Mouse (Mus musculus) neural tube, embryonic 13.5 days (tissue): ENCODE measurements around the gene Svbp. TPM values are rescaled to one million over a fixed set of nuclear protein-coding genes. Genes with fewer than 3 reads are reported as not detected.

Experiments
- ATAC-seq: fragments of 200-750 bp; cut with Nextera tagmentation; 2 replicates; pipeline ENCODE4 v1.8.0; 2017; ENCODE audit warnings: low read depth, mild to moderate bottlenecking, moderate TSS enrichment, moderate library complexity
- H3K27ac ChIP-seq: fragments of 300-500 bp; sonication (generic); replicated peaks from 2 replicates; pipeline ENCODE4 v1.5.1; 2015; ENCODE audit warnings: moderate library complexity, mild to moderate bottlenecking, inconsistent platforms
- H3K27me3 ChIP-seq: fragments of 300-500 bp; sonication (generic); 2 replicates; pipeline ENCODE4 v1.6.1; 2015; ENCODE audit warnings: mild to moderate bottlenecking, inconsistent platforms
- H3K36me3 ChIP-seq: fragments of 300-500 bp; sonication (generic); 2 replicates; pipeline ENCODE4 v1.6.1; 2015; ENCODE audit warnings: mild to moderate bottlenecking, inconsistent platforms
- H3K4me1 ChIP-seq: fragments of 300-500 bp; sonication (generic); replicated peaks from 2 replicates; pipeline ENCODE4 v1.6.1; 2015; ENCODE audit warnings: inconsistent platforms
- H3K4me2 ChIP-seq: fragments of 300-500 bp; sonication (generic); 2 replicates; pipeline ENCODE4 v1.6.1; 2015; ENCODE audit warnings: inconsistent platforms, mild to moderate bottlenecking, moderate library complexity
- H3K4me3 ChIP-seq: fragments of 300-500 bp; sonication (generic); 2 replicates; pipeline ENCODE4 v1.5.1; 2015; ENCODE audit warnings: mild to moderate bottlenecking, inconsistent platforms
- H3K9ac ChIP-seq: fragments of 300-500 bp; sonication (generic); 2 replicates; pipeline ENCODE4 v1.6.1; 2015; ENCODE audit warnings: moderate library complexity, mild to moderate bottlenecking, inconsistent platforms
- H3K9me3 ChIP-seq: fragments of 300-500 bp; sonication (generic); 2 replicates; pipeline ENCODE4 v1.6.1; 2016; ENCODE audit warnings: inconsistent platforms
- WGBS: fragments of 180-500 bp; shearing (Covaris S2); methylation state at CpG from one replicate; pipeline ENCODE4 v1.1.7; 2015; 5-methylcytosine and 5-hydroxymethylcytosine counted together
- polyA plus RNA-seq: library from polyadenylated mRNA; unstranded; fragments of >200 nt; fragmentation: Nextera tagmentation; extraction: Ambion mirVana; gene quantifications from 2 replicates; pipeline ENCODE4 v1.2.1, GENCODE M21; 2015

Gene Svbp
- 239 and 246 TPM in 2 replicates for polyA plus RNA-seq

- Histone ChIP-seq H3K4me2 (peak within 1 kb of the TSS; percentile 70), H3K9ac (peak within 1 kb of the TSS; percentile 81), H3K9me3 (no peaks in the 10 kb centered on the region), H3K27me3 (no peaks in the 10 kb centered on the region), H3K4me1 (peaks cover 31% of the 10 kb centered on the region), H3K36me3 (peaks cover 11% of the 10 kb centered on the region; the same call in 1 of the 2 replicates), H3K27ac (peak within 1 kb of the TSS; percentile 85), H3K4me3 (peak within 1 kb of the TSS; percentile 63)
- peak; percentile 93 for ATAC-seq
- WGBS = under 1% methylated on average over 29 of the region's 47 CpGs
Measured at GRCm38 (mm10) chr4:119194909-119195581, at the start of gene Svbp. Svbp (plus strand) TSS chr4:119195306.

- WGBS = 90% methylated on average over 7 of the region's 7 CpGs
- no peaks in the 10 kb centered on the region for H3K9me3 ChIP-seq
- ATAC-seq = no peak
- no peaks in the 10 kb centered on the region for H3K36me3 ChIP-seq
- H3K4me1 ChIP-seq = 0 out of 2 replicates have a peak, but pooled peaks cover 6% of the 10 kb centered on the region
- no peak overlapping the region for H3K27ac ChIP-seq
- H3K27me3 ChIP-seq = no peaks in the 10 kb centered on the region
- no peak overlapping the region for H3K9ac ChIP-seq
- no peak overlapping the region for H3K4me2 ChIP-seq
- H3K4me3 ChIP-seq = no peak overlapping the region
Measured at GRCm38 (mm10) chr4:119146816-119147215, 48.3 kb upstream of the Svbp start.

GRCm38 (mm10) chr4:119147347-119147746, 47.8 kb upstream of the Svbp start:
- Histone ChIP-seq H3K27me3 (no peaks in the 10 kb centered on the region), H3K27ac (no peak overlapping the region)
- WGBS = 92% methylated on average over 5 of the region's 5 CpGs

GRCm38 (mm10) chr4:119148741-119149140, 46.4 kb upstream of the Svbp start:
- Histone ChIP-seq H3K27ac (no peak overlapping the region), H3K9me3 (no peaks in the 10 kb centered on the region), H3K36me3 (no peaks in the 10 kb centered on the region), H3K27me3 (no peaks in the 10 kb centered on the region), H3K9ac (no peak overlapping the region), H3K4me3 (no peak overlapping the region), H3K4me1 (no peaks in the 10 kb centered on the region), H3K4me2 (no peak overlapping the region)
- WGBS = 87% methylated on average over 11 of the region's 11 CpGs
- no peak for ATAC-seq

More at GRCm38 (mm10) chr4:119147347-119147746, 47.8 kb upstream of the Svbp start:
- H3K9me3 ChIP-seq = no peaks in the 10 kb centered on the region
- H3K4me1 ChIP-seq = 0 out of 2 replicates have a peak, but pooled peaks cover 4% of the 10 kb centered on the region
- no peak for ATAC-seq
- no peak overlapping the region for H3K4me2 ChIP-seq
- no peaks in the 10 kb centered on the region for H3K36me3 ChIP-seq
- no peak overlapping the region for H3K9ac ChIP-seq
- no peak overlapping the region for H3K4me3 ChIP-seq

GRCm38 (mm10) chr4:119157186-119157585, 37.9 kb upstream of the Svbp start:
- Histone ChIP-seq H3K4me3 (no peak overlapping the region), H3K4me2 (no peak overlapping the region), H3K36me3 (no peaks in the 10 kb centered on the region), H3K9me3 (no peaks in the 10 kb centered on the region), H3K27ac (no peak overlapping the region), H3K9ac (no peak overlapping the region), H3K4me1 (no peaks in the 10 kb centered on the region), H3K27me3 (no peaks in the 10 kb centered on the region)
- WGBS = 39% methylated on average over 2 of the region's 2 CpGs
- no peak for ATAC-seq

- H3K36me3 ChIP-seq = no peaks in the 10 kb centered on the region
- H3K9ac ChIP-seq = no peak overlapping the region
- no peak overlapping the region for H3K27ac ChIP-seq
- no peak overlapping the region for H3K4me2 ChIP-seq
- WGBS = 84% methylated on average over 5 of the region's 5 CpGs
- H3K4me3 ChIP-seq = no peak overlapping the region
- H3K9me3 ChIP-seq = no peaks in the 10 kb centered on the region
- no peak for ATAC-seq
- H3K27me3 ChIP-seq = no peaks in the 10 kb centered on the region
- no peaks in the 10 kb centered on the region for H3K4me1 ChIP-seq
Measured at GRCm38 (mm10) chr4:119157891-119158290, 37.2 kb upstream of the Svbp start.

GRCm38 (mm10) chr4:119161358-119161757, 33.7 kb upstream of the Svbp start:
- ATAC-seq = no peak
- 78% methylated on average over 3 of the region's 3 CpGs for WGBS
- H3K4me1 ChIP-seq = no peaks in the 10 kb centered on the region

GRCm38 (mm10) chr4:119162990-119163389, 32.1 kb upstream of the Svbp start:
- Histone ChIP-seq H3K9ac (no peak overlapping the region), H3K36me3 (no peaks in the 10 kb centered on the region; the same call in 1 of the 2 replicates), H3K27ac (no peak overlapping the region), H3K27me3 (no peaks in the 10 kb centered on the region), H3K4me2 (no peak overlapping the region), H3K4me3 (no peak overlapping the region), H3K9me3 (no peaks in the 10 kb centered on the region), H3K4me1 (no peaks in the 10 kb centered on the region)
- WGBS = 74% methylated on average over 4 of the region's 4 CpGs
- ATAC-seq = no peak

More at GRCm38 (mm10) chr4:119161358-119161757, 33.7 kb upstream of the Svbp start:
- H3K36me3 ChIP-seq = no peaks in the 10 kb centered on the region
- H3K9ac ChIP-seq = no peak overlapping the region
- no peaks in the 10 kb centered on the region for H3K27me3 ChIP-seq
- no peak overlapping the region for H3K4me2 ChIP-seq
- H3K27ac ChIP-seq = no peak overlapping the region
- no peak overlapping the region for H3K4me3 ChIP-seq
- H3K9me3 ChIP-seq = no peaks in the 10 kb centered on the region

- no peak overlapping the region for H3K9ac ChIP-seq
- no peaks in the 10 kb centered on the region for H3K4me1 ChIP-seq
- 84% methylated on average over 7 of the region's 7 CpGs for whole genome bisulfite sequencing
- no peaks in the 10 kb centered on the region for H3K9me3 ChIP-seq
- no peaks in the 10 kb centered on the region for H3K27me3 ChIP-seq
- H3K27ac ChIP-seq = no peak overlapping the region
- no peak overlapping the region for H3K4me3 ChIP-seq
- ATAC-seq = no peak
- no peak overlapping the region for H3K4me2 ChIP-seq
- peaks cover 29% of the 10 kb centered on the region for H3K36me3 ChIP-seq
Measured at GRCm38 (mm10) chr4:119165916-119166315, 29.2 kb upstream of the Svbp start.

- WGBS = 88% methylated on average over 4 of the region's 4 CpGs
- no peaks in the 10 kb centered on the region for H3K27me3 ChIP-seq
- peaks cover 10% of the 10 kb centered on the region for H3K4me1 ChIP-seq
- no peak for ATAC-seq
- H3K9me3 ChIP-seq = no peaks in the 10 kb centered on the region
- H3K4me3 ChIP-seq = no peak overlapping the region
- H3K27ac ChIP-seq = no peak overlapping the region
- peaks cover 30% of the 10 kb centered on the region for H3K36me3 ChIP-seq
- H3K4me2 ChIP-seq = no peak overlapping the region
- no peak overlapping the region for H3K9ac ChIP-seq
Measured at GRCm38 (mm10) chr4:119167068-119167467, 28.0 kb upstream of the Svbp start.

GRCm38 (mm10) chr4:119167663-119168062, 27.4 kb upstream of the Svbp start:
- Histone ChIP-seq H3K4me2 (no peak overlapping the region), H3K4me1 (peaks cover 16% of the 10 kb centered on the region), H3K27ac (no peak overlapping the region), H3K27me3 (no peaks in the 10 kb centered on the region), H3K9me3 (no peaks in the 10 kb centered on the region), H3K36me3 (peaks cover 30% of the 10 kb centered on the region), H3K9ac (no peak overlapping the region), H3K4me3 (no peak overlapping the region)
- no peak for ATAC-seq
- 5% methylated on average over 4 of the region's 4 CpGs for WGBS

- Histone ChIP-seq H3K4me2 (peak overlapping the region; percentile 76), H3K27me3 (no peaks in the 10 kb centered on the region), H3K36me3 (peaks cover 29% of the 10 kb centered on the region), H3K9ac (peak overlapping the region; percentile 86), H3K27ac (peak overlapping the region; percentile 59; the same call in 1 of the 2 replicates), H3K4me3 (peak overlapping the region; percentile 71), H3K9me3 (no peaks in the 10 kb centered on the region), H3K4me1 (peaks cover 27% of the 10 kb centered on the region)
- 44% methylated on average over 18 of the region's 18 CpGs for WGBS
- ATAC-seq = no peak
Measured at GRCm38 (mm10) chr4:119172919-119173650, 22.0 kb upstream of the Svbp start.
